Mouse (Mus musculus): ENCODE data around the gene Nmur1. TPM values are rescaled to one million over a fixed set of nuclear protein-coding genes. Genes with fewer than 3 reads are reported as not detected.

The Nmur1 gene
- polyA plus RNA-seq, 1 experiment from 2014 or later = not detected

DNA sequence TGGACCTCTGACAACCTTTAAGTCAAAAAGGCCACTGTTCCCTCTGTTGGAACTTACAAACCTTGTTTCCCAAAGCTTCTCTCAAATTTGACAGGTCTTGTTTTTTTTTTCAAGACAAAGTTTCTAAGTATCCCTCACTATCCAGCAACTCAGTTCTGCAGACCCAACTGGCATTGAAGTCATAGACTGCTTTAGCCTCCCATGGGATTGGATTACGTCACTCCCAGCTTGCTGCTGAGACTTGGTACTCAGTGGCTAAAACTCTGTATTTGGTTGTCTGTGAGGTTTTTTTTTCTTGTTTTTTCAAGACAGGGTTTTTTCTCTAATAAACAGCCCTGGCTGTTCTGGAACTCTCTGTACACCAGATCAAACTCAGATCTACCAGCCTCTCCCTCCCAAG, 76.3 kb downstream of the Nmur1 start:
- H3K4me3 ChIP-seq (ENCODE audit: low read depth, low read length) = no peak overlapping the region
- no peaks in the 10 kb centered on the region for H3K9me3 ChIP-seq (ENCODE audit: control insufficient read depth, low read length)
- H3K9ac ChIP-seq (ENCODE audit: low read length) = no peak overlapping the region
- DNase-seq (ENCODE audit: low spot score) (no peak), ATAC-seq (ENCODE audit: insufficient read depth, low FRiP score, low TSS enrichment) (no peak)
- H3K36me3 ChIP-seq (ENCODE audit: control insufficient read depth, insufficient read depth, low read length) = peaks cover 25% of the 10 kb centered on the region
- 86% methylated on average over 1 of the region's 1 CpGs for WGBS
- H3K27me3 ChIP-seq (ENCODE audit: control insufficient read depth, insufficient read depth, low read length) = no peaks in the 10 kb centered on the region
- H3K4me2 ChIP-seq (ENCODE audit: low read depth) = no peak overlapping the region
- no peak overlapping the region for H3K27ac ChIP-seq (ENCODE audit: low read depth, low read length)
- no peaks in the 10 kb centered on the region for H3K4me1 ChIP-seq (ENCODE audit: control insufficient read depth, insufficient read depth, low read length)

DNA sequence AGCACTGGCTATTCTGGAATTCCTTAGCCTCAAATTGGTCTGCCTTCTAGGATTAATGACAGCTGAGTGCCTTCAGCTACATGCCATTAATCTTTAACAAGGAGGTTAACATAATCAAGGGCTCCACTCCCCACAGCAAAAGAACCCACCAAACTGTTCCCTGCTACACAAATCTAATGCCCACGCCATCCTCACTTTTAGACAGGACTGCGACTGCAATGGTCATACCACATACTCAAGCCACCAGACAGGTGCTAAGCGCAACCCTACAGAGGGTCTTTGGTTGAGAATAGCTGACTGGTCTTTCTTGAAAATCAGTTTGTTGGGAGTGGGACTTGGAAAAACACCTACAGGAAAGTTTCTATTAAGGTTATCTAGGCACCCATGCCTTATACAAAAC, 76.8 kb downstream of the Nmur1 start:
- ATAC-seq (ENCODE audit: insufficient read depth, low FRiP score, low TSS enrichment) (no peak), DNase-seq (ENCODE audit: low spot score) (no peak)
- no peak overlapping the region for H3K27ac ChIP-seq (ENCODE audit: low read depth, low read length)
- peaks cover 22% of the 10 kb centered on the region for H3K36me3 ChIP-seq (ENCODE audit: control insufficient read depth, insufficient read depth, low read length)
- no peak overlapping the region for H3K4me2 ChIP-seq (ENCODE audit: low read depth)
- no peaks in the 10 kb centered on the region for H3K4me1 ChIP-seq (ENCODE audit: control insufficient read depth, insufficient read depth, low read length)
- no peak overlapping the region for H3K9ac ChIP-seq (ENCODE audit: low read length)
- no peaks in the 10 kb centered on the region for H3K27me3 ChIP-seq (ENCODE audit: control insufficient read depth, insufficient read depth, low read length)
- no peak overlapping the region for H3K4me3 ChIP-seq (ENCODE audit: low read depth, low read length)
- WGBS = 90% methylated on average over 3 of the region's 3 CpGs
- H3K9me3 ChIP-seq (ENCODE audit: control insufficient read depth, low read length) = no peaks in the 10 kb centered on the region

DNA sequence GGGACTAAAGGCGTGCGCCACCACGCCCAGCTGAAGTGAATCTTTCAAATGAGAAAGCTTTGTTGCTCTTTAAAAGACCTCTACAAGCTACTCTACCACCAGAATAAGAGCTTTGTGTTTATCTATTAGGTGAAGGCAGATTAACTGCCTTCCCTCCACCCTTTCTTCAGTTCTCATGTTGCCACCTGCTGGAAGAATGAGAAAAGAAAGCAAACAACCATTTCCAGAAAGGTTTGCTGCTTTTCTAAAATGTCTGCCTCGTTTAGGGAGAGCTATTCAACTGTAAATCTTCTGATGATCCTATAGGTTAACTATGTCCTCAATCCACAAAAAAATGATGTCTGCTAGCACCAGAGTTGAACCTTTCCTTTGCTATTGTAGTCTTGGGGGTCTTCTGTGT, 77.2 kb downstream of the Nmur1 start:
- ATAC-seq (ENCODE audit: insufficient read depth, low FRiP score, low TSS enrichment) = no peak
- Histone ChIP-seq H3K4me3 (ENCODE audit: low read depth, low read length) (no peak overlapping the region), H3K4me1 (ENCODE audit: control insufficient read depth, insufficient read depth, low read length) (no peaks in the 10 kb centered on the region), H3K9ac (ENCODE audit: low read length) (no peak overlapping the region), H3K36me3 (ENCODE audit: control insufficient read depth, insufficient read depth, low read length) (peaks cover 22% of the 10 kb centered on the region), H3K27me3 (ENCODE audit: control insufficient read depth, insufficient read depth, low read length) (no peaks in the 10 kb centered on the region), H3K9me3 (ENCODE audit: control insufficient read depth, low read length) (no peaks in the 10 kb centered on the region), H3K4me2 (ENCODE audit: low read depth) (no peak overlapping the region), H3K27ac (ENCODE audit: low read depth, low read length) (no peak overlapping the region)
- no peak for DNase-seq (ENCODE audit: low spot score)
- WGBS = 76% methylated on average over 4 of the region's 4 CpGs

DNA sequence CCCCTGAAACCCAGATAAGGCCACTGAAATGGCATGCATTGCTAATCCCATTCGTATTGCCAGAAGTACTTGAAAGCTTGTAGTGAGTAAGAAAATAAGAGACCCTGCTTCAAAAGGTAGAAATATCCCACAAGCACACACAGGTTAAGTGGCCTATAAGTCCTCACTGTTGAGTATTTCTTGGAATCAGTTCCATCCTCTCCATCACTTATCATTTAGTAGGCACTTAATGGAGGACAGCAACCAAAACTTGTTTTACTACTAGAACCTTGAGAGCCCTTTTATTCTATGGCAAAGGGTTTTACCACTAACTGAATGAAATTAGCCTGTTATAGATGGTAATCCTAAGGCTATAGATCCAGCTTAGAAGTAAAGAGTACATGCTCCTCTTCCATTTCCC, 77.9 kb downstream of the Nmur1 start:
- H3K4me1 ChIP-seq (ENCODE audit: control insufficient read depth, insufficient read depth, low read length) = no peaks in the 10 kb centered on the region
- 55% methylated on average over 1 of the region's 1 CpGs for WGBS
- ATAC-seq (ENCODE audit: insufficient read depth, low FRiP score, low TSS enrichment) = no peak
- H3K9me3 ChIP-seq (ENCODE audit: control insufficient read depth, low read length) = no peaks in the 10 kb centered on the region
- no peak overlapping the region for H3K9ac ChIP-seq (ENCODE audit: low read length)
- no peaks in the 10 kb centered on the region for H3K27me3 ChIP-seq (ENCODE audit: control insufficient read depth, insufficient read depth, low read length)
- H3K4me3 ChIP-seq (ENCODE audit: low read depth, low read length) = no peak overlapping the region
- no peak for DNase-seq (ENCODE audit: low spot score)
- no peak overlapping the region for H3K4me2 ChIP-seq (ENCODE audit: low read depth)
- H3K27ac ChIP-seq (ENCODE audit: low read depth, low read length) = no peak overlapping the region
- H3K36me3 ChIP-seq (ENCODE audit: control insufficient read depth, insufficient read depth, low read length) = peaks cover 20% of the 10 kb centered on the region

DNA sequence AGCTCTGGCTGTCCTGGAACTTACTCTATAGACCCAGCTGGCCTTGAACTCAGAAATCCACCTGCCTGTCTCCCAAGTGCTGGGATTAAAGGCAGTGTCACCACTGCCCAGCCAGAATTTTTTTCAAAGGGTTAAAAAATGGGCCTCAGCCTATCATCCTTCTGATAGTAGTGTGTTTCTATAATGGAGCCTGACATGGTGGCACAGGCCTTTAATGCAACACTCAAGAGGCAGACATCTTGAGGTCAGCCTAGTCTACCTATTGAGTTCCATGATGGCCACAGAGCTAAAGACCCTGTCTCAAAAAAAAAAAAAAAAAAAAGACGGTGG, 78.3 kb downstream of the Nmur1 start:
- Histone ChIP-seq H3K36me3 (ENCODE audit: control insufficient read depth, insufficient read depth, low read length) (peaks cover 20% of the 10 kb centered on the region), H3K4me1 (ENCODE audit: control insufficient read depth, insufficient read depth, low read length) (no peaks in the 10 kb centered on the region), H3K9me3 (ENCODE audit: control insufficient read depth, low read length) (no peaks in the 10 kb centered on the region), H3K4me3 (ENCODE audit: low read depth, low read length) (no peak overlapping the region), H3K27me3 (ENCODE audit: control insufficient read depth, insufficient read depth, low read length) (no peaks in the 10 kb centered on the region), H3K4me2 (ENCODE audit: low read depth) (no peak overlapping the region), H3K27ac (ENCODE audit: low read depth, low read length) (no peak overlapping the region), H3K9ac (ENCODE audit: low read length) (no peak overlapping the region)
- 71% methylated on average over 1 of the region's 1 CpGs for WGBS
- ATAC-seq (ENCODE audit: insufficient read depth, low FRiP score, low TSS enrichment) = no peak
- DNase-seq (ENCODE audit: low spot score) = no peak

DNA sequence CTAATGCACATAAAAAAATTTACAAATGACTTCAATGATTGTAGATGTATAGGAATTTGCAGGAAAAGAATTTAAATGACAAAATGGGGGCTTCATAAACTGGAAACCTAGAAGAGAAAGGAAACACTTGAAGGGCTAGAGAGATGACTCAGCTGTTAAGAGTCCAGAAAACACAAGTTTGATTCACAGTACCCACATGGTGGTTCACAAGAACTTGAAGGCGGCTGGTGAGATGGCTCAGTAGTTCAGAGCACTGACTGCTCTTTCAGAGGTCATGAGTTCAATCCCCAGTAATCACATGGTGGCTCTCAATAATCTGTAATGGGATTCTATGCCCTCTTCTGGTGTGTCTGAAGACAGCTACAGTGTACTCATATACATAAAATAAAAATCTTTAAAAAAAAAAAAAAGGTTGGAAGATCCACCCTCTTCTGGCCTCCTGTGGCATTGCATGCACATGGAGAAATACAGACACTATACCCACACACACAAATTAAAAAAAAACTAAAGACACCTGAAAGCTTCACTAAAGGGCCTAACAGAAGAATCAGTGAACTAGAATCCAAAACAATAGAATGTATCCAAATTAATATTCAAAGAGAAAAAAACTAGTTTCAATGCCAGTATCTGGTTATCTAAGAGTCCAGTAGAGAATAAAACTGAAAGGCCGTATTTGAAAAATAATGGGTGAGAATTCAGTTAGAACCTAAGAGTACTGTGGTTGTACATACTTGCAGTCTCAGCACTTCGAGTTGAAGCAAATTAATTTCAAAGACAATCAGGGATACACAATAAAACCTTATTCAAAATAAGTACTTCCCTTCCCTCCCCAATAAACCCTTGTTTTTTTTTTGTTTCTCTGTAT, 78.9 kb downstream of the Nmur1 start:
- DNase-seq (ENCODE audit: low spot score) (no peak), ATAC-seq (ENCODE audit: insufficient read depth, low FRiP score, low TSS enrichment) (no peak)
- H3K27ac ChIP-seq (ENCODE audit: low read depth, low read length) = no peak overlapping the region
- peaks cover 17% of the 10 kb centered on the region for H3K36me3 ChIP-seq (ENCODE audit: control insufficient read depth, insufficient read depth, low read length)
- H3K9me3 ChIP-seq (ENCODE audit: control insufficient read depth, low read length) = no peaks in the 10 kb centered on the region
- H3K4me3 ChIP-seq (ENCODE audit: low read depth, low read length) = no peak overlapping the region
- WGBS = 89% methylated on average over 3 of the region's 3 CpGs
- no peaks in the 10 kb centered on the region for H3K27me3 ChIP-seq (ENCODE audit: control insufficient read depth, insufficient read depth, low read length)
- no peaks in the 10 kb centered on the region for H3K4me1 ChIP-seq (ENCODE audit: control insufficient read depth, insufficient read depth, low read length)
- no peak overlapping the region for H3K9ac ChIP-seq (ENCODE audit: low read length)
- H3K4me2 ChIP-seq (ENCODE audit: low read depth) = no peak overlapping the region

DNA sequence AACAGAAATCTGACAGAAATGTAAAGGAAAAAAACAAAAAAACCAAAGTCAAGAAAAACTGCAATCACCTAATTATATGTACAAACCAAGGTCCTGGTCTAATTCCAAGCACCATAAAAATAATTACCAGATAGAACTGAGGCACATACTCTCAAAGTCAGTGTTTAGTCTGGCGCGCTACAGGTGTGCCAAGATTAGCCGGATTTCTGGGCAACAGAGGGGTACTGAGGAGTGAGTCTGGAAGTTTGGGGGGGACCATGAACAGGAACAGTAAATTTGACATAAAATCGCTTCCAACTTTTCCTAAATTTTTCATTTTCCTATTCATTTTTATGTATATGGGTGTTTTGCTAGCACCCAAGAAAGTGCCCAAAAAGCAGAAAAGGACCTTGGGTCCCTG, 80.1 kb downstream of the Nmur1 start:
- DNase-seq (ENCODE audit: low spot score) (no peak), ATAC-seq (ENCODE audit: insufficient read depth, low FRiP score, low TSS enrichment) (no peak)
- peaks cover 17% of the 10 kb centered on the region for H3K36me3 ChIP-seq (ENCODE audit: control insufficient read depth, insufficient read depth, low read length)
- H3K9me3 ChIP-seq (ENCODE audit: control insufficient read depth, low read length) = no peaks in the 10 kb centered on the region
- no peaks in the 10 kb centered on the region for H3K4me1 ChIP-seq (ENCODE audit: control insufficient read depth, insufficient read depth, low read length)
- H3K27ac ChIP-seq (ENCODE audit: low read depth, low read length) = no peak overlapping the region
- H3K27me3 ChIP-seq (ENCODE audit: control insufficient read depth, insufficient read depth, low read length) = no peaks in the 10 kb centered on the region
- WGBS = 94% methylated on average over 4 of the region's 4 CpGs
- no peak overlapping the region for H3K4me2 ChIP-seq (ENCODE audit: low read depth)
- H3K9ac ChIP-seq (ENCODE audit: low read length) = no peak overlapping the region
- no peak overlapping the region for H3K4me3 ChIP-seq (ENCODE audit: low read depth, low read length)

DNA sequence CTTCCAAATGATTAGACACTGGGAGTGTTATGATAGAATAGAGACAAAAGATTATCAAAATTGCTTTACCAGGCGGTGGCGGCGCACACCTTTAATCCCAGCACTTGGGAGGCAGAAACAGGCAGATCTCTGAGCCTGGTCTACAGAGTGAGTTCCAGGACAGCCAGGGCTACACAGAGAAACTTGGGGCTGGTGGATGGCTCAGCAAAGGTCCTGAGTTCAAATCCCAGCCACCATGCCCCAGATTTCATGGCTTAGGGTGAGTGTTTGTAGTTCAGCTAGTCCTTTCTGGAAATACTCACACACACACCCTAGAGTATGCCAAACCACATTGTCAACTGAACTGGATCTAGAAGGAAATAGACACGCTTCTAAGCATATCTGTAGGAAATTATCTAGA, 81.0 kb downstream of the Nmur1 start:
- no peak for ATAC-seq (ENCODE audit: insufficient read depth, low FRiP score, low TSS enrichment)
- Histone ChIP-seq H3K4me3 (ENCODE audit: low read depth, low read length) (no peak overlapping the region), H3K27ac (ENCODE audit: low read depth, low read length) (no peak overlapping the region), H3K36me3 (ENCODE audit: control insufficient read depth, insufficient read depth, low read length) (peaks cover 11% of the 10 kb centered on the region), H3K9me3 (ENCODE audit: control insufficient read depth, low read length) (no peaks in the 10 kb centered on the region), H3K9ac (ENCODE audit: low read length) (no peak overlapping the region), H3K4me1 (ENCODE audit: control insufficient read depth, insufficient read depth, low read length) (no peaks in the 10 kb centered on the region), H3K27me3 (ENCODE audit: control insufficient read depth, insufficient read depth, low read length) (no peaks in the 10 kb centered on the region), H3K4me2 (ENCODE audit: low read depth) (no peak overlapping the region)
- DNase-seq (ENCODE audit: low spot score) = no peak
- WGBS = 92% methylated on average over 4 of the region's 4 CpGs

All from neural tube, embryonic 11.5 days (tissue).